Mouse (Mus musculus) forebrain, embryonic 14.5 days (tissue): ENCODE data around the gene Neurl1a. TPM values are rescaled to one million over a fixed set of nuclear protein-coding genes. Genes with fewer than 3 reads are reported as not detected.

Source experiments
- ATAC-seq: fragments of 200-750 bp; cut with Nextera tagmentation; 2 replicates; pipeline ENCODE4 v1.8.0; 2017; ENCODE audit warnings: mild to moderate bottlenecking, moderate library complexity
- DNase-seq: peaks from one replicate; pipeline ENCODE4 v3.0.0-alpha.2; 2015; ENCODE audit warnings: low spot score
- H3K27ac ChIP-seq: fragments of 300-500 bp; sonication (generic); 2 replicates; pipeline ENCODE4 v1.5.1; 2014; ENCODE audit warnings: low read depth, mild to moderate bottlenecking, control low read depth, low read length, moderate library complexity
- H3K27me3 ChIP-seq: fragments of 300-500 bp; sonication (generic); replicated peaks from 2 replicates; pipeline ENCODE4 v1.6.1; 2014; ENCODE audit warnings: low read length, control low read depth, mixed read lengths; ENCODE audit not compliant: control insufficient read depth, insufficient read depth
- H3K36me3 ChIP-seq: fragments of 300-500 bp; sonication (generic); 2 replicates; pipeline ENCODE4 v1.6.1; 2014; ENCODE audit warnings: low read length, control low read depth; ENCODE audit not compliant: control insufficient read depth, insufficient read depth
- H3K4me1 ChIP-seq: fragments of 300-500 bp; sonication (generic); 2 replicates; pipeline ENCODE4 v1.6.1; 2014; ENCODE audit warnings: antibody characterized with exemption, low read length, control low read depth; ENCODE audit not compliant: control insufficient read depth, insufficient read depth
- H3K4me2 ChIP-seq: fragments of 300-500 bp; sonication (generic); 2 replicates; pipeline ENCODE4 v1.6.1; 2014; ENCODE audit warnings: mild to moderate bottlenecking, control low read depth, low read length
- H3K4me3 ChIP-seq: fragments of 300-500 bp; sonication (generic); 2 replicates; pipeline ENCODE4 v1.5.1; 2014; ENCODE audit warnings: low read depth, low read length, control low read depth
- H3K9ac ChIP-seq: fragments of 300-500 bp; sonication (generic); 2 replicates; pipeline ENCODE4 v1.6.1; 2014; ENCODE audit warnings: mild to moderate bottlenecking, low read length, control low read depth, moderate library complexity
- H3K9me3 ChIP-seq: fragments of 300-500 bp; sonication (generic); replicated peaks from 2 replicates; pipeline ENCODE4 v1.6.1; 2016; ENCODE audit warnings: low read length, control low read depth, mixed read lengths; ENCODE audit not compliant: control insufficient read depth
- WGBS: fragments of 180-500 bp; shearing (Covaris S2); extraction: QIAGEN DNeasy Blood & Tissue Kit; methylation state at CpG from one replicate; pipeline ENCODE4 v1.1.7; 2014; 5-methylcytosine and 5-hydroxymethylcytosine counted together
- microRNA-seq: library from miRNA; unstranded; fragments of <30 nt; microRNA quantifications from one replicate; pipeline ENCODE4, GENCODE M21; 2016
- polyA plus RNA-seq: library from polyadenylated mRNA; unstranded; fragments of >200 nt; fragmentation: Nextera tagmentation; extraction: Ambion mirVana; gene quantifications from 2 replicates; pipeline ENCODE4 v1.2.1, GENCODE M21; 2014

The Neurl1a gene
- polyA plus RNA-seq, 1 experiment from 2014 or later, result 3.7 TPM

DNA sequence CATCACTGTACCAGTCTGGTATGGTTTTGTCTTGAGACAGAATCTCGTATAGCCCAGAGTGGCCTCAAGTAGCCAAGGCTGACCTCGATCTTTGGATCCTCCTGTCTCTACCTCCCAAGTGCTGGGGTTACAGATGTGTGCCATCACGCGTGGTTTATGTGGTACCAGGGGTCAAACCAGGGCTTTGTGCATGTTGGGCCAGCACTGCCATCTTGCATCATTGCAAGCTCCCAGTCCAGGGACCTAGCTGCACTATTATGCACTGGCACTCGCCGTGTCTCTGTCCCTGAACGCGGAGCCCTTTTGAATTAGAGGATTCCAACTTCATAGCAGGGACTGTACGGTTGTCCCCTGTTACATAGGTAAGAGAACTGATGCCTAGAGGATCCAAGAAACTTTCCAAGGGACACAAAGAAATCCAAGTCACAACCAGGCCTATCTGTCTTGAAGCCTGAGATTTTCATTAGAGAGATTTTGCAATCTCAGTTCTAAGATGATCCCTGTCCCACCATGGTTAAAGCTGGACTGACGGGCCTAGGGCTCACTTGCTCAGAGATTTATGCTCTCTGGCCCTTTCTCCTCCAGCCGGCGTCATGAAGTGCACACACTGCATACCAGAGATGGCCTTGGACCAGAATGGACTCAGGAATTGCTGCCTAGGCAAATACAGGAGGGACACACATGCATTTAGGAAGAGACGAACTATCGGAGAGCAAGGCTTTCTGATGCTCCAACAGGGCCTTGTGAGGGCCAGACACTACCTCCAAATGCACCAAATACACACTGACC, 127.7 kb downstream of the Neurl1a start:
- no peak overlapping the region for H3K4me3 ChIP-seq
- no peak overlapping the region for H3K27ac ChIP-seq
- H3K27me3 ChIP-seq, result no peaks in the 10 kb centered on the region
- WGBS, result 91% methylated on average over 14 of the region's 14 CpGs
- no peaks in the 10 kb centered on the region for H3K36me3 ChIP-seq
- ATAC-seq, result no peak
- peaks cover 10% of the 10 kb centered on the region for H3K4me1 ChIP-seq
- no peak overlapping the region for H3K4me2 ChIP-seq
- no peaks in the 10 kb centered on the region for H3K9me3 ChIP-seq
- DNase-seq, result no peak
- H3K9ac ChIP-seq, result no peak overlapping the region

DNA sequence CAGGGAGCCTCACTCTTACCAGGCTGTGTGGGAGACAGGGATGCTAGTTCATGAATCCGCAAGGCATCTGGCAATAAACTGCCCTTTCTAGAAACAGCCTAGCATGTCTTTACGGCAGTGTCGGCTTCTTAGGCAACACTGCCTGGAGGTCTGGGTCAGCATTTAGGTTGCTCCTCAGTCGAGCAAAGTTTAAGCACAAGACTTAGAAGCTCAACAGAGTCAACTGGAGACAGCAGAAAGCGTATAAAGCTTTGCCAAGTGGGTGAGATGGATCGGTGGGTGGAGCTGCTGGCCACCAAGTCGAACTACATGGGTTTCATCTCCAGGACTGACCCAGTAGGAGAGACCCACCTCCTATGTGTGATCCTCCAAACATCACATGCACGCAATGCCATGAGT, 128.3 kb downstream of the Neurl1a start:
- ATAC-seq, result no peak
- H3K9me3 ChIP-seq, result no peaks in the 10 kb centered on the region
- no peak for DNase-seq
- no peaks in the 10 kb centered on the region for H3K27me3 ChIP-seq
- H3K9ac ChIP-seq, result no peak overlapping the region
- H3K4me3 ChIP-seq, result no peak overlapping the region
- no peak overlapping the region for H3K4me2 ChIP-seq
- 90% methylated on average over 8 of the region's 8 CpGs for WGBS
- H3K36me3 ChIP-seq, result no peaks in the 10 kb centered on the region
- no peak overlapping the region for H3K27ac ChIP-seq
- H3K4me1 ChIP-seq, result peaks cover 4% of the 10 kb centered on the region

Small RNAs within 50 kb of the gene (microRNA-seq; reads per million reads assigned to microRNA genes)
- gene Mir6995, result not detected

Other genes with a start within 250 kb of the Neurl1a start
- gene Ina, start 164.1 kb upstream of the Neurl1a start, polyA plus RNA-seq, result 253 and 297 TPM in 2 replicates
- gene Nt5c2, start 163.7 kb upstream of the Neurl1a start, polyA plus RNA-seq, result 84.2 and 86.2 TPM in 2 replicates
- gene Pcgf6, start 127.9 kb upstream of the Neurl1a start, polyA plus RNA-seq, result 20.4 and 23.0 TPM in 2 replicates
- gene Taf5, start 111.1 kb upstream of the Neurl1a start, polyA plus RNA-seq, result 8.4 and 10.2 TPM in 2 replicates
- 1,398 and 1,484 TPM in 2 replicates for gene Usmg5, start 88.2 kb upstream of the Neurl1a start, polyA plus RNA-seq
- 5.7 and 7.4 TPM in 2 replicates for gene Pdcd11, start 88.1 kb upstream of the Neurl1a start, polyA plus RNA-seq
- 0.69 and 0.83 TPM in 2 replicates for gene Calhm2, start 40.5 kb upstream of the Neurl1a start, polyA plus RNA-seq
- not detected in 2 replicates for gene Calhm1, start 34.6 kb upstream of the Neurl1a start, polyA plus RNA-seq
- gene Calhm3, start 21.1 kb upstream of the Neurl1a start, polyA plus RNA-seq, result not detected in 2 replicates